Mouse (Mus musculus): Measurements from ENCODE around the gene Cdkn2aipnl. TPM values are rescaled to one million over a fixed set of nuclear protein-coding genes. Genes with fewer than 3 reads are reported as not detected.

Gene Cdkn2aipnl
- polyA plus RNA-seq (2012; rRNA removed) = 35.0 and 35.2 TPM in 2 replicates

DNA sequence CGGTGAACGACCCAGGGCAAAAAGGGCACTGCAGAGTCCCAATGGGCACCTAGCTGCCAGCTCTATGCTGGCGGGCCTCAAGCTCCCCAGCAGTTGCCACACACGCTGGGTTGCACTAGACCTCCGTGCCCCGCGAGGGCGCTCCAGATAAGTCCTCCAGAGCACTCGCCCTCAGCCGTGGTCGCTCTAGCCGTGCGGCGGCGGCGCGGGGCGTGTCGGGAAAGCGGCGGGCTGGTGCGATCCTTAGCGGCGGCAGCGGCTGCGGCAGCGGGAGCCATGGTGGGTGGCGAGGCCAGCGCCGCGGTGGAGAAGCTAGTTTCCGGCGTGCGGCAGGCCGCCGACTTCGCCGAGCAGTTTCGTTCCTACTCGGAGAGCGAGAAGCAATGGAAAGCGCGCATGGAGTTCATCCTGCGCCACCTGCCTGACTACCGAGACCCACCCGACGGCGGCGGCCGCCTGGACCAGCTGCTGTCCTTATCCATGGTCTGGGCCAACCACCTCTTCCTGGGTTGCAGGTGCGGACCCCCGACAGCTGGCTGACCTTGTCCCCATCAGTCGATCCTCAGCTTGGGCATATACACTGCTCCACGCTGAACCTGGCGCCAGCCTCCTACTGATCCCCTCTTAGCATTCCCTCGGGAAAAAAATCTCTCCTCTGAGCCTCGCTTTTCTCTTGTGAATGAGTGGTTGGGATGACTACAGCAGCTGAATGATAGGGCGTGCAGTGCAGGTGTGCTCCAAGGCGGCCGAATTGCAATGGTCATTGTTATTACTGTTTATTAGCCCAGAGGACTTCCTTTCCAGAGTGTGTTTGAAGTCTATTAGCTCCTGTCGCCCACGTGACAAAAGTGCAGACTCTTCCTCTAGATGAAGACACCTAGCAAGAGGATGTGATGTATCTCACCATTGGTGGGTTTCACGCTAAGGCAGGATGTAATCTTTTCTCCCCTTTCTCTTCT, at the start of gene Cdkn2aipnl:
TSS of gene Cdkn2aipnl (plus strand) at position 219 of the 959 bp plus-strand sequence.
- peak; percentile 70 for TF ChIP-seq CTCF (IDR thresholded peaks at IDR 0.05; ENCODE audit: extremely low read depth, insufficient read depth, low read length)
- TF ChIP-seq POLR2A (IDR thresholded peaks at IDR 0.05; ENCODE audit: extremely low read depth, insufficient read depth, low read length) = 0 out of 2 replicates have a peak, but pooled peaks have one; percentile 15
- peaks cover 2% of the 10 kb centered on the region; the same call in 1 of the 2 replicates for H3K4me1 ChIP-seq (ENCODE audit: control insufficient read depth, insufficient read depth, low read length)
- peak within 1 kb of the TSS; percentile 69 for H3K4me3 ChIP-seq (ENCODE audit: insufficient read depth, low read length)
- H3K27ac ChIP-seq (ENCODE audit: insufficient read depth, low read length) = no peak within 1 kb of the TSS

DNA sequence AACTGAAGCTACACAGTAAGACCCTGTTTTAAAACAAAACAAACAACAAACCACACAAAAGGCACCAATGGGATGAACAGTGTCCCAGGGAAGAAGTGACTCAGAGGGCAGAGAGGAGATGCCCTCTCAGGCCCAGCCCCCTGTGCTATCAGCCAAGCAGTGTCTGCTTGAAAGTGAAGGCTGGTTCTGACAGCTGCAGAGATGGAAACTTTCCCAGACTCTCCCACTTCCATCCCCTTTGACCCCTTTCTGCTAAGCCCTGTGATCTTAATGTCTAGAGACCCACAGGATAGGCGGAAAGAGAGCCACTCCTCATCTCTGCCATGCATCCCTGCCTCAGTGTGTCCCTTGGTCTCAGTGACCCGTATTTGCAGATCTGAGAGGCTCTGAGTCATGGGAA, 49.5 kb upstream of the Cdkn2aipnl start:
- no peak overlapping the region for H3K27ac ChIP-seq (ENCODE audit: insufficient read depth, low read length)
- TF ChIP-seq POLR2A (IDR thresholded peaks at IDR 0.05; ENCODE audit: extremely low read depth, insufficient read depth, low read length) (no peak), CTCF (IDR thresholded peaks at IDR 0.05; ENCODE audit: extremely low read depth, insufficient read depth, low read length) (no peak)
- no peaks in the 10 kb centered on the region for H3K4me1 ChIP-seq (ENCODE audit: control insufficient read depth, insufficient read depth, low read length)
- no peak overlapping the region for H3K4me3 ChIP-seq (ENCODE audit: insufficient read depth, low read length)

DNA sequence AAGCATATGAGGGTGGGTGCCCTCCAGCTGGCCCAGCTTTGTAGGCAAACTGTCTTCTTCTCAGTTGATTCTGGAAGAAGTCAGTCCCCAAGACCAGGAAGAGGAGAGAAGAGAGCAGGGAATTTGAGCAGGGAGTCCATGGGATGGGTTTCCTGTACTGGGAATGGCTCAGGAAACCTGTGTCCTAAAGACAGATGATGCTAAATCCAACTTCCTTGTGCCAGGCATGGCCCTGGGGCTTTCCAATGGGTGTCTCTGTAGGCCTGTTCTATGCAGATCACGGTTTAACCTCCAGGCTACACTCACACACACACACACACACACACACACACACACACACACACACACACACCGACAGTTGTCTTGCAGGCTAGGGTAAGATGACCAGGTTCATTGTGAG, 48.9 kb upstream of the Cdkn2aipnl start:
- Histone ChIP-seq H3K4me1 (ENCODE audit: control insufficient read depth, insufficient read depth, low read length) (no peaks in the 10 kb centered on the region), H3K27ac (ENCODE audit: insufficient read depth, low read length) (no peak overlapping the region), H3K4me3 (ENCODE audit: insufficient read depth, low read length) (no peak overlapping the region)
- TF ChIP-seq CTCF (IDR thresholded peaks at IDR 0.05; ENCODE audit: extremely low read depth, insufficient read depth, low read length) (no peak), POLR2A (IDR thresholded peaks at IDR 0.05; ENCODE audit: extremely low read depth, insufficient read depth, low read length) (no peak)

DNA sequence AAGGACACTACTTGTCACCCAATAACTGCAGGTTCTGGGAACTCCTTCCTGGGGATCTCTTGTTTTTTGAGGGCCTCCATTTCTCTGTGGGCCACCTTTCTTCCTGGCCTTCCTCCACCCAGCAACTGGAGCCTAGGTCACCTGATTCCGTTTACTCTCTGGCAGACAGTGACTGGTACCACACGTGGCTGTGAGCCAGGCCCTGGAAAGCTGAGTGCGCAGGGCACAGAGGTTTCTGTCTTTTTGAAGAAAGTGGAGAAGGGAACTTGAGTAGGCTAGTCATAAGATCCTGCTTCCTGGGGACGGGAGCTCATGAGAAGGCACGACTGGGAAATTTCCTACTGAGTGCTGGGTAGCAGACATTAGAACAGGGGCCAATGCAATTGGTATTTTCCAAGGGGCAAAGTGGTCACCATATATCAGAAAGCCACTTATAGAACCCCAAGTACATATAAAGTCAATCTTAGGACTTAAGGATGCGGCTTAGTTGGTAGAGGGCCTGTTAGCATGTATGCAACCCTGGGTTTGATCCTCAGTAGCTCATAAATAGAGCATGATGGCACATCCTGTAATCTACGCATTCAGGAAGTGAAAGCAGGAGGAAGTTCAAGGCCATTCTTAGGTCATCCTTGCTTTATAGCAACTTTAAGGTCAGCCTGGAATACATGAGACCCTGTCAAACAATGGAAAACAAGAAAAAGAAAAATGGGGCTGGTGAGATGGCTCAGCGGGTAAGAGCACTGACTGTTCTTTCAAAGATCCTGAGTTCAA, 45.9 kb upstream of the Cdkn2aipnl start:
- TF ChIP-seq POLR2A (IDR thresholded peaks at IDR 0.05; ENCODE audit: extremely low read depth, insufficient read depth, low read length) = no peak
- TF ChIP-seq CTCF (IDR thresholded peaks at IDR 0.05; ENCODE audit: extremely low read depth, insufficient read depth, low read length) = no peak
- Histone ChIP-seq H3K27ac (ENCODE audit: insufficient read depth, low read length) (no peak overlapping the region), H3K4me1 (ENCODE audit: control insufficient read depth, insufficient read depth, low read length) (no peaks in the 10 kb centered on the region), H3K4me3 (ENCODE audit: insufficient read depth, low read length) (no peak overlapping the region)

DNA sequence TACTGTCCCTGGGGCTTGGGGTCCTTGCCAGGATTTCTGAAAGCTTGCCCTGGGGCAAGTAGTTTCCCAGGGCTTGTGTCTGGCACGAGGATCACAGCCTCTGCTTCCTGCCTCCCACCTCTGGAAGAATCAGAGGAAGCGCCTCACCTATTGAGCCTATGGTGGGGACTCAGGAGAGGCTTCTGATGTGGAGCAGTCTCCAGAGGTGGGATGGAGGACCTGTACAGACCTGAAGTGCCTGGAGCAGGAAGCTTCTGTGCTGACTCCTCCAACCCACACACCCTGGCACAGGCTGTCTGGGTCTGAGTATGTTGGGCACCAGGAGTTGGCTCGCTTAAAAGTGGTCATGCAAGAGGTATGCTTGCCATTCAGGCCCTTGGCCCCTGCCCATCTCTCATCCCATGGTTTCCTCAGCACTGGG, 45.0 kb upstream of the Cdkn2aipnl start:
- no peak overlapping the region for H3K4me3 ChIP-seq (ENCODE audit: insufficient read depth, low read length)
- H3K27ac ChIP-seq (ENCODE audit: insufficient read depth, low read length) = peak overlapping the region; percentile 66; the same call in 1 of the 2 replicates
- TF ChIP-seq POLR2A (IDR thresholded peaks at IDR 0.05; ENCODE audit: extremely low read depth, insufficient read depth, low read length) (no peak), CTCF (IDR thresholded peaks at IDR 0.05; ENCODE audit: extremely low read depth, insufficient read depth, low read length) (no peak)
- no peaks in the 10 kb centered on the region for H3K4me1 ChIP-seq (ENCODE audit: control insufficient read depth, insufficient read depth, low read length)

DNA sequence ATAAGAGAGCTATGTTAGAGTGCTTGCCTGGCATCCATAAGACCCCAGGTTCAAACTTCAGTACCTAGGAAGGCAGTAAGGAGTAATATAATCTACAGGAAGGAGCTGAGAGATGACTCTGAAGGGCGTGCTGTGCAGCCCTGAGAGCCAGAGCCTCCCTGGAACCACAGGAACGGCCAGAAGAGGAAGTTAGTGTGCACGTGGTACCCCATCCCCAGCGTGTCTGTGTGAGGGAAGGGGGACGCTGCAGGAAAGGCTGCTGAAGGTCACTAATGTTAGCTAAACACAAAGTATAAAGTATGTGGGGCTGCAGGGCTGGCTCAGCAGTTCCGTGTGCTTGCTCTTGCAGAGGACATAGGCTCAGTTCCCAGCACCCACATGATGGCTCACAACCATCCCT, 41.9 kb upstream of the Cdkn2aipnl start:
- Histone ChIP-seq H3K27ac (ENCODE audit: insufficient read depth, low read length) (no peak overlapping the region), H3K4me1 (ENCODE audit: control insufficient read depth, insufficient read depth, low read length) (no peaks in the 10 kb centered on the region), H3K4me3 (ENCODE audit: insufficient read depth, low read length) (no peak overlapping the region)
- TF ChIP-seq POLR2A (IDR thresholded peaks at IDR 0.05; ENCODE audit: extremely low read depth, insufficient read depth, low read length) (no peak), CTCF (IDR thresholded peaks at IDR 0.05; ENCODE audit: extremely low read depth, insufficient read depth, low read length) (no peak)

DNA sequence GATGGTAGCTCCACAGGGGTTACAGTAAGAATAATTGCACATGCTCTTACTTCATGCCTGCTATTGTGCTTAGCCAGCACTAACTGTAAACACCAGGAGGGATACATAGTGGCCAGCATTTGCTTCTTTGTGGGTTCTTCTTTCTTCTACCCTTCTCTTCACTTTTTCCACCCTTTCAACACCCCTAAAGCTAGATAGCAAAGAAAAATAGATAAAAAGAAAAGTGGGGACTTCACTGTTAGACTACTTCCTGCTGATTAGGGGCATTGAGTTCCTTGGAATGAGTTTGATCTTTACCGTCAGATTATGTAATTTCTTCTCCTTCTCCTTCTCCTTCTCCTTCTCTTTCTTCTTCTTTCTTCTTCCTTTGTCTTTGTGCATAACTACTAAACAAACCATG, 41.1 kb upstream of the Cdkn2aipnl start:
- TF ChIP-seq CTCF (IDR thresholded peaks at IDR 0.05; ENCODE audit: extremely low read depth, insufficient read depth, low read length) = no peak
- TF ChIP-seq POLR2A (IDR thresholded peaks at IDR 0.05; ENCODE audit: extremely low read depth, insufficient read depth, low read length) = no peak
- H3K4me3 ChIP-seq (ENCODE audit: insufficient read depth, low read length) = no peak overlapping the region

DNA sequence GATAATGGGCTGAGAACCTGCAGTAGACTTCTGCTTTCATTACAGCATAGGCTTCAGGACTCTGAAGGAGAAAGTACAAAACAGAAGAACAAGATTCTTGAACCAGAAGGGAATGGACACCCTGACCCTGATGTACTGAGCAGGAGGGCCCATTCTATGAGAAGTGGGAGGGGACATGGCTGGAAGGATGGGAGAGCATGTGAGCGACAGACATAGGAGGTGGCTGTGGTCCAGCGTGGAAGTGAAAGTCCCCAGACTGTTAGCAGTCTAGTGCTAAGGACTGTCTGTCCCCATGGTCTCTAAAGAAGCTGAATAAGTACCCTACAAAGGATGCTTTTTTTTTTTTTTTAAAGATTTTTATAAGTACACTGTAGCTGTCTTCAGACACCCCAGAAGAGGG, 40.4 kb upstream of the Cdkn2aipnl start:
- H3K27ac ChIP-seq (ENCODE audit: insufficient read depth, low read length) = no peak overlapping the region
- H3K4me1 ChIP-seq (ENCODE audit: control insufficient read depth, insufficient read depth, low read length) = no peaks in the 10 kb centered on the region
- H3K4me3 ChIP-seq (ENCODE audit: insufficient read depth, low read length) = no peak overlapping the region
- TF ChIP-seq CTCF (IDR thresholded peaks at IDR 0.05; ENCODE audit: extremely low read depth, insufficient read depth, low read length) = no peak
- TF ChIP-seq POLR2A (IDR thresholded peaks at IDR 0.05; ENCODE audit: extremely low read depth, insufficient read depth, low read length) = no peak

More for the DNA sequence above, 41.1 kb upstream of the Cdkn2aipnl start:
- Histone ChIP-seq H3K27ac (ENCODE audit: insufficient read depth, low read length) (no peak overlapping the region), H3K4me1 (ENCODE audit: control insufficient read depth, insufficient read depth, low read length) (no peaks in the 10 kb centered on the region)

DNA sequence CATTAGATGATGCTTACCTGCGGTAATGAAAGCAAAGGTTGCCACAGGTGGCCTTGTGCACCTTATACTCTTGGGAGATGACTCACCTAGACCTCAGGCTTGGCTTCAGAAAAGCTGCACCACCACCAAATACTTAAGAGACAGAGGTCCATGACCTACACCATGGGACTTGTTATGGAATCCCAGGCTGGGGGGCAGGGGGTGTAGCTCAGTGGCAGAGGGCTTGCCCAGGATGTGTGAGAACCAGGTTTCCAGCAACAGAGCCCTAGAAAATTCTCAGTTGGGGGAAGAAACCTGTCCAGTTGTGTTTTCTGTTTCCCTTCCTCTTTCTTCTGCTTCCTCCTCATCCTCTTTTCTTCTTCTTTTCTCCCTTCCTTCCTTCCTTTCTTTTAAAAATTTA, 36.3 kb upstream of the Cdkn2aipnl start:
- Histone ChIP-seq H3K4me1 (ENCODE audit: control insufficient read depth, insufficient read depth, low read length) (no peaks in the 10 kb centered on the region), H3K4me3 (ENCODE audit: insufficient read depth, low read length) (no peak overlapping the region), H3K27ac (ENCODE audit: insufficient read depth, low read length) (no peak overlapping the region)
- TF ChIP-seq CTCF (IDR thresholded peaks at IDR 0.05; ENCODE audit: extremely low read depth, insufficient read depth, low read length) = no peak
- no peak for TF ChIP-seq POLR2A (IDR thresholded peaks at IDR 0.05; ENCODE audit: extremely low read depth, insufficient read depth, low read length)
